Mouse (Mus musculus): ENCODE data around the gene Lrrc20. TPM values are rescaled to one million over a fixed set of nuclear protein-coding genes. Genes with fewer than 3 reads are reported as not detected.

The Lrrc20 gene
- polyA plus RNA-seq (2017; shearing (Covaris generic)): 8.3 TPM

GRCm38 (mm10) chr10:61475594-61476439 lies at the start of gene Lrrc20:
TSS of gene Lrrc20 (plus strand) at chr10:61475801.

GRCm38 (mm10) chr10:61452645-61453044 lies 23.0 kb upstream of the Lrrc20 start, which contains the start of gene Eif4ebp2:
TSS of gene Eif4ebp2 (minus strand) at chr10:61452661.

Other genes with a start within 250 kb of the Lrrc20 start
- gene Adamts14, start 202.4 kb upstream of the Lrrc20 start, polyA plus RNA-seq (2017; shearing (Covaris generic)): 0.06 TPM
- gene Prf1, start 178.0 kb upstream of the Lrrc20 start, polyA plus RNA-seq (2017; shearing (Covaris generic)): 9.2 TPM
- 0.26 TPM for gene Pald1, start 92.3 kb upstream of the Lrrc20 start, polyA plus RNA-seq (2017; shearing (Covaris generic))
- not detected for gene Nodal, start 57.8 kb upstream of the Lrrc20 start, polyA plus RNA-seq (2017; shearing (Covaris generic))
- 21.0 TPM for gene Eif4ebp2, start 23.1 kb upstream of the Lrrc20 start, polyA plus RNA-seq (2017; shearing (Covaris generic))
- not detected for gene Npffr1, start 119.7 kb downstream of the Lrrc20 start, polyA plus RNA-seq (2017; shearing (Covaris generic))
- gene Ppa1, start 172.8 kb downstream of the Lrrc20 start, polyA plus RNA-seq (2017; shearing (Covaris generic)): 73.2 TPM
- 145 TPM for gene Sar1a, start 204.5 kb downstream of the Lrrc20 start, polyA plus RNA-seq (2017; shearing (Covaris generic))
- 32.1 TPM for gene Tysnd1, start 219.7 kb downstream of the Lrrc20 start, polyA plus RNA-seq (2017; shearing (Covaris generic))
- 2.8 TPM for gene Aifm2, start 239.5 kb downstream of the Lrrc20 start, polyA plus RNA-seq (2017; shearing (Covaris generic))

Measured in CD4-positive, CD25-positive, alpha-beta regulatory T cell (primary cell).